Mouse (Mus musculus): ENCODE measurements around the gene Atp9a.
A peak's percentile ranks its signal among the peaks of the same experiment; 100 is the strongest.

Atp9a gene

GRCm38 (mm10) chr2:168593004-168593403 is 149.2 kb downstream of the Atp9a start:
- no peak for DNase-seq

- DNase-seq: no peak
Observed at GRCm38 (mm10) chr2:168591076-168591475, 151.1 kb downstream of the Atp9a start.

- no peak for DNase-seq
Observed at GRCm38 (mm10) chr2:168590556-168590955, 151.7 kb downstream of the Atp9a start.

- no peak for DNase-seq
Observed at GRCm38 (mm10) chr2:168590168-168590551, 152.0 kb downstream of the Atp9a start.

GRCm38 (mm10) chr2:168589368-168590167 is 152.6 kb downstream of the Atp9a start:
- no peak for DNase-seq

DNA sequence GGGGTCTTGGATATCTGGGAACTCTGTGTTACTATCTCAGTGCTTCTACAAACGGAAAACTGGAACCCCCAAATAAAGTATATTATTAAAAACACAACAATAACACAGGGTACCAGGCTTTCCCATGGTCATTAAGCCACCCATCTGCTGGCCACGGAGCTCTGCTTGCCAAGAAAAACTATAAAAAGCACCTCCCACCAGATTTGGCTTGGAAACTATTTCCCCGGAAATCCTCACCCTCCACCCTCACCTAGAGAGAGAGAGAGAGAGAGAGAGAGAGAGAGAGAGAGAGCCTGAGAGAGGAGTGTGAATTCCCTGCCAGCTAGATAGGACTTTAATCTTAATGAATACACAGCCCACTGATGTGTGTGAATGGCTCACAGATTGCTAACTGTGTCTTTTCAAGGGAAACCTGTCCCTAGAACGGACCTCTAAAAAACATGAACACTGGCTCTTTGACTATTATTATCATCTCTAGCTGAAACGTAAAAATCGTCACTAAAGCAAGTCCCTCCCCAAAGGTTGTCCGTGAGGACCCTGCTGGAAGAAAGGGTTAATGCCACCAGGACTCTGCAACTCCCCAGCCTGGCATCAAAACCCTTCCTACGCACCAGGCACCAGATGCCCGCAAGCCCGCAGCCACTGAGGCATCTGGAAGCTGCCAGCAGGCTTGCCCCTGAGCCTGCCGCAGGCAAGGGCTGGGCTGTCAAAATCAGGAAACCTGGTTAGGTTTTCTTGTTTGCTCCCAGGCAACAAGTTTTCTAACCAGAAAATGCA is 153.4 kb downstream of the Atp9a start:
- DNase-seq: no peak

DNA sequence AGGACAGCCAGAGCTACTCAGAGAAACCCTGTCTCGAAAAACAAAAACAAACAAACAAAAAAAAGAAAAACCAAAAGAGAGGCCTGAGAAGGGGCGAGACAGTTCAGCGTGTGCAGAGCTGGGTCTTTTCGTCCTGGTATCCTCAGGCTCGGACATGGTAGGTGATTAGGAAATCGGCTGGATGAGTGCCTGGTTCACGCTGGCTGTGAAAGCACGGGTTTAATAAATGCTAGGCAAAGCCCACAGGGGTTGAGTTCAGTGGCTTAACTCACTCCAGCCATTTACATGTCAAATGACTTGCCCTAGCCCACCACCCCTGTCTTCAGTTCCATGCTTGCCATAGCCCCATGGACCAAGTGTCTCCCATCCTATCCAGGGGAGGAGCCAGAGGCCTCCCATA is 155.1 kb downstream of the Atp9a start:
- no peak for DNase-seq

DNA sequence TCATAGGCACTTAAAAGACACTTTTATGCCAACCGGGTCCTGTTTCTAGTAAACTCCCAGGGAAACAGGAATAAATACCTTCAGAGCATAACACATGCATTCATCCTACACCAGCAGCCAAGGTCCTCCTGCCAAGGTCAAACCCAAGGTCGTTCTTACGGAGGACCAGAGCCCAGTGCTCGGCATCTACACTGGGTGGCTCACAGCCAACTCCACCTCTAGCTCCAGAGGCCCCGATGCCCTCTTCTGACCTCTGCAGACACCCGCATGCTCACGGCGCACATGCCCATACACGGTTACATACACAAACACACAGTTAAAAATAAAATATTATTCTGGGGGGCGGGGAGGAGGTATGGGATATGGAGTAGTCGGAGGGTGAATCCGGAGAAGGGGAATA is 155.7 kb downstream of the Atp9a start:
- no peak for DNase-seq

DNA sequence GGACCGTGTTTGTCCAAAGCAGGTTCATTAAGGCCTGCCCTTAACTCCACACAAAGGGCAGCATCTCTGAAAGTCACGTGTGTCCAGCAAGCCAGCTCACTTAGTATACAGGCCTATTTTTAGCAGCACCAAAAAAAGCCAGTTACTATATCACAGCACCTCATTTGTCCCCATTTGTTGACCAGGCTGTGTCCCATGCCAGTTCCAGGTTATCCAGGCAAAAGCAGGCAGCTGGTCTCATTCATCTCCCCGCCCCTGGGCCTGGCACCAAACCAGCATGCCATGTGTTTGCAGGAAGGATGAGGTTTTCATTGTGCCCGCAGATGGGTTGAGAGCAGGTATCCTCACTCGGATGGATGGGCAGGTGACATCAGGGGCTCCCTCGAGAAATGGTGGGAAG is 157.4 kb downstream of the Atp9a start:
- peak; percentile 92 for DNase-seq

Data from cerebellum, adult 11-12 months (tissue).